In genomic region chr16:4667190-4667808, GRCm38 (mm10) we compare ENCODE assay signal across 8 mouse cellular contexts. TPM values are rescaled to one million over a fixed set of nuclear protein-coding genes. Genes with fewer than 3 reads are reported as not detected.
A peak's percentile ranks its signal among the peaks of the same experiment; 100 is the strongest.
DNase-seq lines count a peak whose midpoint lies in the region; ATAC-seq and TF ChIP-seq lines count a peak whose summit lies in the region.

No protein-coding gene starts in this region.

- no peak for TF ChIP-seq POLR2A in embryonic fibroblast, embryonic 13.5 days (IDR thresholded peaks at IDR 0.05; ENCODE audit: low read depth, low read length)
- no peak for TF ChIP-seq POLR2A in liver, adult 2 months (IDR thresholded peaks at IDR 0.05; ENCODE audit: extremely low read depth, insufficient read depth, low read length)

- no peaks in the 10 kb centered on the region for H3K9me3 ChIP-seq in heart, embryonic 12.5 days (replicated peaks)
- H3K9me3 ChIP-seq in kidney, postnatal 0 days (replicated peaks; ENCODE audit: low read length): no peaks in the 10 kb centered on the region

- H3K4me3 ChIP-seq in embryonic fibroblast, embryonic 13.5 days (ENCODE audit: insufficient read depth, low read length): no peak overlapping the region
- no peak overlapping the region for H3K4me3 ChIP-seq in heart, embryonic 12.5 days
- no peak overlapping the region for H3K4me3 ChIP-seq in kidney, postnatal 0 days (replicated peaks; ENCODE audit: low read depth, low read length)
- H3K4me3 ChIP-seq in liver, adult 2 months (ENCODE audit: insufficient read depth, low read depth, low read length): no peak overlapping the region

- peak; percentile 77 for ATAC-seq in heart, embryonic 12.5 days (ENCODE audit: insufficient number of reproducible peaks, low FRiP score)
- ATAC-seq in kidney, postnatal 0 days (replicated peaks; ENCODE audit: low FRiP score, low read depth): peak; percentile 81; the same call in 1 of the 2 replicates

- no peak overlapping the region for H3K4me2 ChIP-seq in heart, embryonic 12.5 days
- no peak overlapping the region for H3K4me2 ChIP-seq in kidney, postnatal 0 days (ENCODE audit: low read length)

- no peak overlapping the region for H3K9ac ChIP-seq in heart, embryonic 12.5 days
- no peak overlapping the region for H3K9ac ChIP-seq in kidney, postnatal 0 days (ENCODE audit: low read depth, low read length)
- no peak overlapping the region for H3K9ac ChIP-seq in liver, adult 2 months (ENCODE audit: low read depth, low read length)

- H3K27me3 ChIP-seq in heart, embryonic 12.5 days (replicated peaks): no peaks in the 10 kb centered on the region
- no peaks in the 10 kb centered on the region for H3K27me3 ChIP-seq in kidney, postnatal 0 days (ENCODE audit: insufficient read depth, low read length)
- H3K27me3 ChIP-seq in liver, adult 2 months (ENCODE audit: control insufficient read depth, insufficient read depth, low read length): no peaks in the 10 kb centered on the region

- peak; percentile 81 for DNase-seq in CD4-positive helper T cell, adult 2 months (ENCODE audit: low read depth, low spot score)
- DNase-seq in brain, adult 2 months (ENCODE audit: low read depth, low spot score): peak; percentile 94
- peak; percentile 94 for DNase-seq in kidney, postnatal 0 days (ENCODE audit: low spot score)
- peak; percentile 69 for DNase-seq in liver, adult 2 months (ENCODE audit: extremely low read depth, low read depth, low spot score)
- DNase-seq in naive thymus-derived CD4-positive, alpha-beta T cell, adult 2 months (ENCODE audit: low read depth): peak; percentile 90
- peak; percentile 82 to 94 for DNase-seq in spleen, postnatal 4 days (ENCODE audit: low spot score in 2 of 2)

- H3K4me1 ChIP-seq in embryonic fibroblast, embryonic 13.5 days (ENCODE audit: control insufficient read depth, insufficient read depth, low read length): no peaks in the 10 kb centered on the region
- H3K4me1 ChIP-seq in heart, embryonic 12.5 days (replicated peaks): no peaks in the 10 kb centered on the region
- H3K4me1 ChIP-seq in kidney, postnatal 0 days (replicated peaks; ENCODE audit: insufficient read depth, low read length): no peaks in the 10 kb centered on the region
- no peaks in the 10 kb centered on the region for H3K4me1 ChIP-seq in liver, adult 2 months (ENCODE audit: control insufficient read depth, insufficient read depth, low read length)

- WGBS in heart, embryonic 12.5 days: 25% methylated on average over 3 of the region's 3 CpGs
- WGBS in kidney, postnatal 0 days: 21% methylated on average over 3 of the region's 3 CpGs
- 45% methylated on average over 3 of the region's 3 CpGs for WGBS in liver, adult 2 months

- TF ChIP-seq CTCF in embryonic fibroblast, embryonic 13.5 days (IDR thresholded peaks at IDR 0.05; ENCODE audit: borderline replicate concordance, insufficient read depth, low read length): peak; percentile 89
- TF ChIP-seq CTCF in kidney, postnatal 0 days (IDR thresholded peaks at IDR 0.05; ENCODE audit: low read depth): peak; percentile 97
- peak; percentile 93 for TF ChIP-seq CTCF in liver, adult 2 months (IDR thresholded peaks at IDR 0.05; ENCODE audit: low read depth, low read length)

- H3K79me2 ChIP-seq in liver, adult 2 months (ENCODE audit: control insufficient read depth, insufficient read depth, low read length): no peaks in the 10 kb centered on the region

- H3K27ac ChIP-seq in embryonic fibroblast, embryonic 13.5 days (ENCODE audit: insufficient read depth, low read length): no peak overlapping the region
- H3K27ac ChIP-seq in heart, embryonic 12.5 days (ENCODE audit: poor library complexity, severe bottlenecking): no peak overlapping the region
- H3K27ac ChIP-seq in kidney, postnatal 0 days: no peak overlapping the region
- H3K27ac ChIP-seq in liver, adult 2 months (replicated peaks; ENCODE audit: insufficient read depth, low read depth, low read length): no peak overlapping the region

- H3K36me3 ChIP-seq in heart, embryonic 12.5 days: peaks cover 57% of the 10 kb centered on the region
- H3K36me3 ChIP-seq in kidney, postnatal 0 days (ENCODE audit: insufficient read depth, low read length): peaks cover 18% of the 10 kb centered on the region
- peaks cover under 1% of the 10 kb centered on the region; the same call in 1 of the 2 replicates for H3K36me3 ChIP-seq in liver, adult 2 months (ENCODE audit: control insufficient read depth, insufficient read depth, low read length)

RNA-seq across cellular contexts. Expression of gene Coro7, which starts 12.3 kb away (rescaled TPM):
- 17.7 and 23.3 TPM in 2 replicates for polyA plus RNA-seq in embryonic fibroblast, embryonic 13.5 days (2011; ENCODE audit: insufficient read length, low read depth, missing spikeins)
- polyA plus RNA-seq in heart, embryonic 12.5 days (2016; fragmentation: Nextera tagmentation; extraction: Ambion mirVana): 14.8 and 15.3 TPM in 2 replicates
- 13.1 and 16.8 TPM in 2 replicates for polyA plus RNA-seq in kidney, postnatal 0 days (2015; fragmentation: Nextera tagmentation; extraction: Ambion mirVana)
- 6.1 and 8.5 TPM in 2 replicates for total RNA-seq in liver, adult 2 months (2014; rRNA removed)
- 17.3 and 22.7 TPM in 2 replicates for polyA plus RNA-seq in liver, adult 2 months (2012; rRNA removed)

RNA-seq across cellular contexts. Expression of gene Dnaja3, which starts 27.5 kb away (rescaled TPM):
- 39.7 and 47.6 TPM in 2 replicates for polyA plus RNA-seq in embryonic fibroblast, embryonic 13.5 days (2011; ENCODE audit: insufficient read length, low read depth, missing spikeins)
- polyA plus RNA-seq in heart, embryonic 12.5 days (2016; fragmentation: Nextera tagmentation; extraction: Ambion mirVana): 77.6 and 77.7 TPM in 2 replicates
- polyA plus RNA-seq in kidney, postnatal 0 days (2015; fragmentation: Nextera tagmentation; extraction: Ambion mirVana): 87.8 and 89.3 TPM in 2 replicates
- 76.3 and 81.0 TPM in 2 replicates for total RNA-seq in liver, adult 2 months (2014; rRNA removed)
- polyA plus RNA-seq in liver, adult 2 months (2012; rRNA removed): 37.7 and 43.1 TPM in 2 replicates

RNA-seq across cellular contexts. Expression of gene Vasn, which starts 27.6 kb away (rescaled TPM):
- 72.1 and 79.5 TPM in 2 replicates for polyA plus RNA-seq in embryonic fibroblast, embryonic 13.5 days (2011; ENCODE audit: insufficient read length, low read depth, missing spikeins)
- 14.8 and 16.4 TPM in 2 replicates for polyA plus RNA-seq in heart, embryonic 12.5 days (2016; fragmentation: Nextera tagmentation; extraction: Ambion mirVana)
- 20.4 and 21.1 TPM in 2 replicates for polyA plus RNA-seq in kidney, postnatal 0 days (2015; fragmentation: Nextera tagmentation; extraction: Ambion mirVana)
- total RNA-seq in liver, adult 2 months (2014; rRNA removed): 4.0 and 5.1 TPM in 2 replicates
- 12.6 and 18.0 TPM in 2 replicates for polyA plus RNA-seq in liver, adult 2 months (2012; rRNA removed)

RNA-seq across cellular contexts. Expression of gene Pam16, which starts 42.5 kb away (rescaled TPM):
- 30.5 and 33.1 TPM in 2 replicates for polyA plus RNA-seq in embryonic fibroblast, embryonic 13.5 days (2011; ENCODE audit: insufficient read length, low read depth, missing spikeins)
- 127 and 128 TPM in 2 replicates for polyA plus RNA-seq in heart, embryonic 12.5 days (2016; fragmentation: Nextera tagmentation; extraction: Ambion mirVana)
- 105 and 106 TPM in 2 replicates for polyA plus RNA-seq in kidney, postnatal 0 days (2015; fragmentation: Nextera tagmentation; extraction: Ambion mirVana)
- total RNA-seq in liver, adult 2 months (2014; rRNA removed): 36.8 and 41.7 TPM in 2 replicates
- 10.8 and 13.5 TPM in 2 replicates for polyA plus RNA-seq in liver, adult 2 months (2012; rRNA removed)

RNA-seq across cellular contexts. Expression of gene Nmral1, which starts 51.9 kb away (rescaled TPM):
- 9.7 and 14.8 TPM in 2 replicates for polyA plus RNA-seq in embryonic fibroblast, embryonic 13.5 days (2011; ENCODE audit: insufficient read length, low read depth, missing spikeins)
- polyA plus RNA-seq in heart, embryonic 12.5 days (2016; fragmentation: Nextera tagmentation; extraction: Ambion mirVana): 37.2 and 37.8 TPM in 2 replicates
- 47.9 and 56.2 TPM in 2 replicates for polyA plus RNA-seq in kidney, postnatal 0 days (2015; fragmentation: Nextera tagmentation; extraction: Ambion mirVana)
- 10.0 and 11.2 TPM in 2 replicates for total RNA-seq in liver, adult 2 months (2014; rRNA removed)
- 4.8 and 7.8 TPM in 2 replicates for polyA plus RNA-seq in liver, adult 2 months (2012; rRNA removed)
